Mouse (Mus musculus) midbrain, embryonic 10.5 days (tissue): ENCODE data around the gene Ccdc160. TPM values are rescaled to one million over a fixed set of nuclear protein-coding genes. Genes with fewer than 3 reads are reported as not detected.

ENCODE experiments used
- DNase-seq: peaks from one replicate; pipeline ENCODE4 v3.0.0-alpha.2; 2017; ENCODE audit warnings: low spot score
- H3K27ac ChIP-seq: fragments of 300-500 bp; sonication (generic); replicated peaks from 2 replicates; pipeline ENCODE4 v1.5.1; 2016; ENCODE audit warnings: mild to moderate bottlenecking
- H3K27me3 ChIP-seq: fragments of 300-500 bp; sonication (generic); 2 replicates; pipeline ENCODE4 v1.6.1; 2016; ENCODE audit warnings: low read depth, mild to moderate bottlenecking; ENCODE audit not compliant: poor library complexity, severe bottlenecking
- H3K36me3 ChIP-seq: fragments of 300-500 bp; sonication (generic); 2 replicates; pipeline ENCODE4 v1.6.1; 2016; ENCODE audit warnings: mild to moderate bottlenecking, moderate library complexity
- H3K4me1 ChIP-seq: fragments of 300-500 bp; sonication (generic); 2 replicates; pipeline ENCODE4 v1.6.1; 2016
- H3K4me3 ChIP-seq: fragments of 300-500 bp; sonication (generic); 2 replicates; pipeline ENCODE4 v1.5.1; 2016; ENCODE audit warnings: mild to moderate bottlenecking, moderate library complexity
- H3K9me3 ChIP-seq: fragments of 300-500 bp; sonication (generic); replicated peaks from 2 replicates; pipeline ENCODE4 v1.6.1; 2016; ENCODE audit warnings: mild to moderate bottlenecking
- WGBS: fragments of 180-500 bp; shearing (Covaris S2); methylation state at CpG from one replicate; pipeline ENCODE4 v1.1.7; 2016; 5-methylcytosine and 5-hydroxymethylcytosine counted together
- polyA plus RNA-seq: library from polyadenylated mRNA; unstranded; fragments of >200 nt; fragmentation: Nextera tagmentation; extraction: Ambion mirVana; gene quantifications from 2 replicates; pipeline ENCODE4 v1.2.1, GENCODE M21; 2016

The Ccdc160 gene
- polyA plus RNA-seq = 8.5 and 12.4 TPM in 2 replicates

DNA sequence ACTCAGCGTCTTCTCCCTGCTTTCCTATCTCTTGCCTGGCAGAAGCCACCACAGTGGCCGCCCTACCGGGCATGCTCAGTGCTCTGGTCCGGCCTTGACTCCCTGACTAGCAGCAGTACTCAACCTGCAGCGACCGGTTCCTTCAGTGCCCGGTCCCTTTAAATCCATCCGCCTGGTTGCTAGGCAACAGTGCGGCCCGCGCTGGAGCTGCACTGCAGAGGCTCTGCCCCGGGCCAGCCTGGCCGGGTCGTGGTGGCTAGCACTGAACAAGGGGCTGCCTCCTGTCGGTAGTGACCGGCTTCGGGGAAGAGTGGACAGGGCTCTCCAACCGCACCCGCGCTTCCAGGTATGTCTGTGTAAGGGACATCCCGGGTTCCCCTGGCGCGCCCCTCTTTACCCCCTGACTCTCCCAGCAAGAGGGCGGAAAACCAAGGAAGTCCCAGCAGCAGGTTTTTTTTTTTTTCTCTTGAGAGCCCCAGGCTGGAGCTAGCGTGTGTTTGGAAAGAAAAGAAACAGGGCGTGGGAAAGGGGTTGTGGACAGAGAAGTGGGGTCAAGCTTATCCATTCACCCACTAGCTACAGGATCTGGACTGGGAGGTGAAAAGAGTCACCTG is at the start of gene Ccdc160:
Gene Ccdc160 (plus strand): TSS at position 221 of the 614 bp plus-strand sequence.
- WGBS = 16% methylated on average over 26 of the region's 26 CpGs
- Histone ChIP-seq H3K36me3 (no peaks in the 10 kb centered on the region), H3K27ac (peak within 1 kb of the TSS; percentile 88), H3K27me3 (no peaks in the 10 kb centered on the region), H3K4me3 (peak within 1 kb of the TSS; percentile 55), H3K9me3 (no peaks in the 10 kb centered on the region), H3K4me1 (peaks cover 27% of the 10 kb centered on the region)
- DNase-seq = peak; percentile 87

GRCm38 (mm10) chrX:52743781-52744180 is 47.2 kb upstream of the Ccdc160 start:
- peak; percentile 43 for DNase-seq
- Histone ChIP-seq H3K27ac (peak overlapping the region; percentile 92), H3K36me3 (peaks cover 12% of the 10 kb centered on the region), H3K4me3 (peak overlapping the region; percentile 67), H3K9me3 (0 out of 2 replicates have a peak, but pooled peaks cover 4% of the 10 kb centered on the region), H3K4me1 (peaks cover 44% of the 10 kb centered on the region), H3K27me3 (no peaks in the 10 kb centered on the region)
- 19% methylated on average over 15 of the region's 15 CpGs for WGBS

- 14% methylated on average over 45 of the region's 50 CpGs for WGBS
- H3K27ac ChIP-seq = peak overlapping the region; percentile 92
- H3K9me3 ChIP-seq = 0 out of 2 replicates have a peak, but pooled peaks cover 4% of the 10 kb centered on the region
- peaks cover 12% of the 10 kb centered on the region for H3K36me3 ChIP-seq
- H3K27me3 ChIP-seq = no peaks in the 10 kb centered on the region
- DNase-seq = peak; percentile 51
- peaks cover 45% of the 10 kb centered on the region for H3K4me1 ChIP-seq
- H3K4me3 ChIP-seq = peak overlapping the region; percentile 67
These were observed 46.6 kb upstream of the Ccdc160 start for GRCm38 (mm10) chrX:52744201-52745051.

- Histone ChIP-seq H3K4me3 (peak overlapping the region; percentile 67), H3K9me3 (0 out of 2 replicates have a peak, but pooled peaks cover 4% of the 10 kb centered on the region), H3K36me3 (peaks cover 12% of the 10 kb centered on the region), H3K4me1 (peaks cover 55% of the 10 kb centered on the region), H3K27me3 (no peaks in the 10 kb centered on the region), H3K27ac (peak overlapping the region; percentile 92)
- WGBS = 13% methylated on average over 8 of the region's 8 CpGs
- peak; percentile 58 for DNase-seq
These were observed 45.5 kb upstream of the Ccdc160 start for GRCm38 (mm10) chrX:52745462-52745861.

DNA sequence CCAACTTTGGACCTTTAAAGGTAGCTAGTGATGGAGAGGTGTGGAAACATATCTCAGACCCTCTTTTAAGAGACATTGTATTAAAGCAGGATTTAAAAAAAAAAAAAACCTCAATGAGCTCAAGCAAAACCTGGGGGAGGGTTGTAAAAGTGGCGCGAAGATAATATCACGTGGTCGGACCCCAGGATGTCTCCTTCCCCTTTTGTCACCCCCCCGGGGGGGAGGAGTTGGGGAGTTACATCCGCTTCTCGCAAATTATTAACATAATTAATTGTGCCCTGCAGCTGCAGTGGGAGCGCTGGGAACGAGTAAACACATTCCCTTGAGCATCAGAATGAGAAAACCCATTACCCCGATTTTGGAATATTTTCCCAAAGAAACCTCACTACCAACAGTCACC is 45.1 kb upstream of the Ccdc160 start:
- Histone ChIP-seq H3K27ac (peak overlapping the region; percentile 92), H3K9me3 (0 out of 2 replicates have a peak, but pooled peaks cover 4% of the 10 kb centered on the region), H3K4me1 (peaks cover 60% of the 10 kb centered on the region), H3K4me3 (0 out of 2 replicates have a peak overlapping the region, but pooled peaks have one; percentile 67), H3K36me3 (peaks cover 12% of the 10 kb centered on the region), H3K27me3 (no peaks in the 10 kb centered on the region)
- 12% methylated on average over 10 of the region's 10 CpGs for WGBS
- DNase-seq = peak; percentile 20

DNA sequence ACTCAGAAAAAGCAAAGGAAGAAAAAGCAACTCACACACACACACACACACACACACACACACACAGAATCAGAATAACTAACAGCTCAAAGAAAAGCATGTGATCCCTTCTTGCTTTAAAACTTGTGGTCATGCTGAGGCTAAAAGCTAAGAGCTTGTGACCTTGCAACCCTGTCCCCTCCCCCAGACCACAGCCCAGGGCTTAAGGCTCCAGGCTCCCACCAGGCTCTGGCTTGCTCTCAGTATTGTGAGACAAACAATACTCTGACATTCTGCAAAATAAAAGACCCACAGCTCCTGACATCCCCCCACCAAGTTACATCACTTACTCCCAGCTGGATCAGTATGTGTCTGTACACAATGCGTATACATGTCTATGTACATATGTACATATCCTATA is 44.2 kb upstream of the Ccdc160 start:
- DNase-seq = peak; percentile 77
- 11% methylated on average over 1 of the region's 1 CpGs for WGBS
- Histone ChIP-seq H3K36me3 (peaks cover 6% of the 10 kb centered on the region), H3K27me3 (no peaks in the 10 kb centered on the region), H3K4me3 (no peak overlapping the region), H3K27ac (peak overlapping the region; percentile 92), H3K4me1 (peaks cover 67% of the 10 kb centered on the region), H3K9me3 (0 out of 2 replicates have a peak, but pooled peaks cover 4% of the 10 kb centered on the region)

- Histone ChIP-seq H3K9me3 (no peaks in the 10 kb centered on the region), H3K4me1 (peaks cover 49% of the 10 kb centered on the region), H3K4me3 (no peak overlapping the region), H3K27me3 (no peaks in the 10 kb centered on the region), H3K27ac (peak overlapping the region; percentile 39; the same call in 1 of the 2 replicates), H3K36me3 (no peaks in the 10 kb centered on the region)
- WGBS = 16% methylated on average over 6 of the region's 6 CpGs
- no peak for DNase-seq
These were observed 37.4 kb upstream of the Ccdc160 start for GRCm38 (mm10) chrX:52753491-52754085.

- Histone ChIP-seq H3K27ac (no peak overlapping the region), H3K4me3 (no peak overlapping the region), H3K9me3 (no peaks in the 10 kb centered on the region), H3K36me3 (no peaks in the 10 kb centered on the region), H3K4me1 (peaks cover 24% of the 10 kb centered on the region), H3K27me3 (no peaks in the 10 kb centered on the region)
- 87% methylated on average over 3 of the region's 3 CpGs for WGBS
- DNase-seq = no peak
These were observed 33.8 kb upstream of the Ccdc160 start for GRCm38 (mm10) chrX:52757164-52757563.

DNA sequence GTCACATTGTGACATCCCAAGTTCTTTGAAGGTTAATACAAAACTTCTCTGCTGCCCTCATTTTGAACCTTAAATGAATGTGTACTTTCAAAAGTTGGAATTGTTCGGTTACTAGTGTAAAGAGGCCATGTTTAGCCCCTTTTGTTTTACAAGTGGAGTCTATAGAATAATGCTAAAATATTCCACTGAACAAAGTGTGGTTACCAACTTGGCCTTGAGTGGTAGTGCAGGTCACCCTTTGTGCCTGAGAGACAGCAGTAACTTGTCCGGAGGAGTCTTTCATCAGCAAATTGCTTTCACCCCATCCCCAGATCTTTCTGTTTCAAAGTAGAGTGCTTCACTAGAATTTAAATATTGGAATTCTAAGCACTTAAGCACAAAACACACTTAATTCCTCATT is 31.8 kb upstream of the Ccdc160 start:
- Histone ChIP-seq H3K4me3 (no peak overlapping the region), H3K4me1 (peaks cover 5% of the 10 kb centered on the region; the same call in 1 of the 2 replicates), H3K27ac (no peak overlapping the region), H3K27me3 (no peaks in the 10 kb centered on the region), H3K36me3 (no peaks in the 10 kb centered on the region), H3K9me3 (no peaks in the 10 kb centered on the region)
- WGBS = 77% methylated on average over 2 of the region's 2 CpGs
- DNase-seq = no peak

- Histone ChIP-seq H3K27ac (no peak overlapping the region), H3K27me3 (no peaks in the 10 kb centered on the region), H3K9me3 (no peaks in the 10 kb centered on the region), H3K4me3 (no peak overlapping the region), H3K36me3 (no peaks in the 10 kb centered on the region), H3K4me1 (no peaks in the 10 kb centered on the region)
- no peak for DNase-seq
- 66% methylated on average over 4 of the region's 4 CpGs for WGBS
These were observed 30.6 kb upstream of the Ccdc160 start for GRCm38 (mm10) chrX:52760191-52760945.

- Histone ChIP-seq H3K4me3 (no peak overlapping the region), H3K9me3 (no peaks in the 10 kb centered on the region), H3K27me3 (no peaks in the 10 kb centered on the region), H3K4me1 (peaks cover 11% of the 10 kb centered on the region), H3K27ac (no peak overlapping the region), H3K36me3 (no peaks in the 10 kb centered on the region)
- DNase-seq = no peak
- WGBS = 54% methylated on average over 4 of the region's 4 CpGs
These were observed 28.8 kb upstream of the Ccdc160 start for GRCm38 (mm10) chrX:52762221-52762620.

GRCm38 (mm10) chrX:52775973-52776372 is 15.0 kb upstream of the Ccdc160 start:
- Histone ChIP-seq H3K36me3 (no peaks in the 10 kb centered on the region), H3K4me3 (no peak overlapping the region), H3K4me1 (no peaks in the 10 kb centered on the region), H3K27me3 (no peaks in the 10 kb centered on the region), H3K9me3 (no peaks in the 10 kb centered on the region), H3K27ac (no peak overlapping the region)
- DNase-seq = peak; percentile 47
- 57% methylated on average over 3 of the region's 3 CpGs for WGBS
